Mouse (Mus musculus) embryonic facial prominence, embryonic 15.5 days (tissue): Measurements from ENCODE around the gene Xpot. TPM values are rescaled to one million over a fixed set of nuclear protein-coding genes. Genes with fewer than 3 reads are reported as not detected.
A peak's percentile ranks its signal among the peaks of the same experiment; 100 is the strongest.

Source experiments
- ATAC-seq: fragments of 200-750 bp; cut with Nextera tagmentation; 2 replicates; pipeline ENCODE4 v1.8.0; 2017; ENCODE audit warnings: low read depth, moderate TSS enrichment; ENCODE audit not compliant: insufficient number of reproducible peaks, low FRiP score, low TSS enrichment
- H3K27ac ChIP-seq: fragments of 300-500 bp; sonication (generic); replicated peaks from 2 replicates; pipeline ENCODE4 v1.5.1; 2015; ENCODE audit warnings: mild to moderate bottlenecking, inconsistent platforms
- H3K27me3 ChIP-seq: fragments of 300-500 bp; sonication (generic); 2 replicates; pipeline ENCODE4 v1.6.1; 2015; ENCODE audit warnings: inconsistent platforms
- H3K36me3 ChIP-seq: fragments of 300-500 bp; sonication (generic); 2 replicates; pipeline ENCODE4 v1.6.1; 2015; ENCODE audit warnings: mild to moderate bottlenecking, inconsistent platforms
- H3K4me1 ChIP-seq: fragments of 300-500 bp; sonication (generic); 2 replicates; pipeline ENCODE4 v1.6.1; 2015; ENCODE audit warnings: inconsistent platforms
- H3K4me2 ChIP-seq: fragments of 300-500 bp; sonication (generic); replicated peaks from 2 replicates; pipeline ENCODE4 v1.6.1; 2015; ENCODE audit warnings: mild to moderate bottlenecking, inconsistent platforms
- H3K4me3 ChIP-seq: fragments of 300-500 bp; sonication (generic); replicated peaks from 2 replicates; pipeline ENCODE4 v1.5.1; 2015; ENCODE audit warnings: mild to moderate bottlenecking, inconsistent platforms
- H3K9ac ChIP-seq: fragments of 300-500 bp; sonication (generic); 2 replicates; pipeline ENCODE4 v1.6.1; 2015; ENCODE audit warnings: inconsistent platforms
- H3K9me3 ChIP-seq: fragments of 300-500 bp; sonication (generic); replicated peaks from 2 replicates; pipeline ENCODE4 v1.6.1; 2016; ENCODE audit warnings: inconsistent platforms
- WGBS: fragments of 180-500 bp; shearing (Covaris S2); methylation state at CpG from one replicate; pipeline ENCODE4 v1.1.7; 2015; 5-methylcytosine and 5-hydroxymethylcytosine counted together
- polyA plus RNA-seq: library from polyadenylated mRNA; unstranded; fragments of >200 nt; fragmentation: Nextera tagmentation; extraction: Ambion mirVana; gene quantifications from 2 replicates; pipeline ENCODE4 v1.2.1, GENCODE M21; 2015

The Xpot gene
- polyA plus RNA-seq, 1 experiment from 2014 or later: 45.7 TPM

GRCm38 (mm10) chr10:121587371-121587840, 38.7 kb downstream of the Xpot start:
- peaks cover 11% of the 10 kb centered on the region for H3K4me1 ChIP-seq
- 0 out of 2 replicates have a peak overlapping the region, but pooled peaks have one; percentile 22 for H3K27ac ChIP-seq

DNA sequence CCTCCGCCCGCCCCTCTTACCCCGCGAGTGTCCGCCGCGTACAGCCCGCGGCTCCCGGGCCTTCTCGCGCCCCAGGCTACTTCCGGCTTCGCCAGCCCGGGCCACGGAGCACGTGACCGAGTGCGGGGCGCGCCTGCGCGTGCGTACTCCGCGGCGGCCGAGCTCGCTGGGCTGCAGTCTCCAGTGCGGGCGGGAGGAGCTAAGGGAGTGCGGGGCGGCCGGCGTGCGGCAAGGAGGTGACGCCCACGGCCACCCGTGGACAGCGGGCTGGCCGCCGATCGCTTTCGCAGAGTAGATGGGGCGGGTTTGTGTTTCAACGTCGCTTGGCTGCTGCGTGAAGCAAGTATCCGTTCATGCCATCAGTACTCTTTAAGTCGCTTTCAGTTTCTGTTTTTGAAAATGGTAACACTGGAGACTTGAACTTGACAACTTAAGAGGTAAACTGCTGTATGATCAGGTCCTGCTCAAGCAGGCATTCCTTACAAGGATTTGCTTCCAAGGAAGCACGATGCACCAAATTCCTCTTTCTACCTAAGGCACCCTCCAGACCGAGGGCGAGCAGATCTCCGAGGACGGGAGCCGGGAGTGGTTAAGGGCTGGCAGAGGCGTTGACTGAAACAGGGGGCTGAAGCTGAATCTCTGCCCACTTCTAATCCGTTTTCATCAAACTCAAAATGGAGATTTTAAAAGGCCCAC, 39.3 kb downstream of the Xpot start, which contains the start of gene Tbk1:
Gene Tbk1, minus strand, starts transcription at position 113 of the 696 bp plus-strand sequence.
- H3K27me3 ChIP-seq: no peaks in the 10 kb centered on the region
- peak within 1 kb of the TSS; percentile 87 for H3K27ac ChIP-seq
- H3K9me3 ChIP-seq: no peaks in the 10 kb centered on the region
- peaks cover 11% of the 10 kb centered on the region for H3K4me1 ChIP-seq
- peak within 1 kb of the TSS; percentile 92 for H3K9ac ChIP-seq
- H3K4me3 ChIP-seq: peak within 1 kb of the TSS; percentile 84
- H3K36me3 ChIP-seq: peaks cover 42% of the 10 kb centered on the region
- WGBS: under 1% methylated on average over 58 of the region's 58 CpGs
- peak; percentile 97 for ATAC-seq
- peak within 1 kb of the TSS; percentile 56 for H3K4me2 ChIP-seq

More at GRCm38 (mm10) chr10:121587371-121587840, 38.7 kb downstream of the Xpot start:
- no peaks in the 10 kb centered on the region for H3K9me3 ChIP-seq
- peaks cover 42% of the 10 kb centered on the region for H3K36me3 ChIP-seq
- H3K4me2 ChIP-seq: peak overlapping the region; percentile 56
- H3K4me3 ChIP-seq: peak overlapping the region; percentile 84
- H3K9ac ChIP-seq: no peak overlapping the region
- no peaks in the 10 kb centered on the region for H3K27me3 ChIP-seq
- 53% methylated on average over 6 of the region's 6 CpGs for WGBS
- no peak for ATAC-seq

DNA sequence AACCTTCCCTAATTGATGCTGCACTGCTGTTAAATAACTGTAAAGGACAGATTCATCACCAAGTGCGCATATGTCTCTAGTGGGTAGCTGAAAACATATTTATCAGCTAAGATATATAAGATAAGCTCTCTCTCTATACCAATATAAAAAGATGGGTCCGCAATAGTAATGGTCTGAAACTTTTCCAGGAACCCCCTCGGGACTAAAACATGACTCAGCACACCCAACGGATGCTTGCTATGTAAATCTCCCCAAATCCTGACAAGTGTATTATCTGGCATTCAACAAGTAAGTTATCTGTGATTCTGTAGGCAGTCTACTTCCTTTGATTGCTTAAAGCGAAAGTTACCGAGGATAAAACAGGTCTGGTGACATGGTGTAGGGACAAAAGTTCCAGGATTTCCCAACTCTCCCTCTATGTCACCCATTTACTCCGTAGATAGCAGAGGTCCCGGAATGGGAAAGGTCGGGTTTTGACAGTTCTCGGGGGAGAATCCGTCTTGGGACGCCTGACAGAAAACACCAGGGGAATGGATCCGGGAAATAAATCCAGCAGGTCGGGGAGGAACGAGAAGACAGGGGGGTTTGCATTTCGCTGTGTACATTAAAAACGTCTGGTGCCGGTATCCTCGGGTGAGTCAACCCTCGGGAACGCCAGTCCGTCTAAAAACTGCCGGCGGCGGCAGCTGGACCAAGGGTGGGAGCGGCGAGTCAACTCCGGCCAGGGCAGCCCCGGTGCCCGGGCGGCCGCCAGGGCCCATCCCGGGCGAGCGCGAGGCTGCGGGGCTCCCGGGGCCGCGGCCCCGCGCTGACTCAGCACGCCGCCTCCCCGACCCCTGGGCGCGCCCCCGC, 40.1 kb downstream of the Xpot start:
- H3K36me3 ChIP-seq: peaks cover 44% of the 10 kb centered on the region
- peaks cover 11% of the 10 kb centered on the region for H3K4me1 ChIP-seq
- H3K4me3 ChIP-seq: peak overlapping the region; percentile 84
- ATAC-seq: peak; percentile 66
- peak overlapping the region; percentile 92 for H3K9ac ChIP-seq
- WGBS: 2% methylated on average over 45 of the region's 48 CpGs
- H3K27me3 ChIP-seq: no peaks in the 10 kb centered on the region
- no peaks in the 10 kb centered on the region for H3K9me3 ChIP-seq
- peak overlapping the region; percentile 87 for H3K27ac ChIP-seq
- H3K4me2 ChIP-seq: peak overlapping the region; percentile 56

DNA sequence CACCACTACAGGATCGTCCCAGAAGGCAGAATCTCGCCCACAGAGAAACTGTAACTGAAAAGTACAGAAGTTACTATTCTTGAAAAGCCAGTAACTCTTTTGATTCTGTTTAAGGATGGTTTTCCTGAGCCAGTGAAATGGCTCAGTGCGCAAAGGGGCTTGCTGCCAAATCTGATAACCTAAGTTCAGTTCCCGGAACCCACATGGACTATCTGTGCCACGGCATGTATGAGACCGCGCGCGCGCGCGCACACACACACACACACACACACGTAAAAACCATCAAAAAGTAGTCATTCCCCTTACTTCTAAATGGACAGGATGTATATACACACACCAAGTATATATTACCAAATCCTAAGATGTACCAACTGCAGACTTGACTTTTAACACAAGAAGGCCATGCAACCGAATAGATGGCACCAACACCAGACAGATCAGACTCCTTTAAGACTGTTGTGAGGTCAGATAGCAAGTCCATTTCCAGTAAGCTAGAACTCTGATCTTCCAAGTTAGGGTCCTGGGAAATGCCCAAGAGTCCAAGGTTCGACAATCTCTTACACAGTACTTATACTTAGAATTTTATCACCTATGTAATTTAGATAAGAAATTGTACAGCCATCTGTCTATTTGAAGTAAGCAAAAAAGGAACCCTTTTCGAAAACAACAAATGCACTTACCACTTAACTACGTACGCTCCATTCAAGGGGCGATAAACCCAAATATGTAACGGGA, 40.9 kb downstream of the Xpot start:
- ATAC-seq: no peak

DNA sequence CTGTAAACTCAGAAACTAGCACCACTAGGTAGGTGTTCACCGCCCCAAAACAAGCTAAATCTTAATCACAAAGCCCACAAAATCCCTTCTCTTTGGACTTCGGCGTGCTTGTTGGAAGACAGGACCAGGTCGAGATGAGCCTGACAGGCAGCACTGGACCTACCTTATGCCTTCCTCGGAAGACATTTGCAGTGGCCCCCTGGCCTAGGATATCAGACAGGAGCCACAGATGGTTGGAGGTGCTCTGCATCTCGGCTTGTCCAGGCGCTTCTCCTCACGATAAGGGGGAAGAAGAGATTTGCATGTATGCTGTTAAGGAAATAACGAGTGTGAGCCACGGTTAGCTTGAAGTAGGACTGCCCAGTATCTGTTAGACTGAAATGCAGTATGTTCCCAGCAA, 42.1 kb downstream of the Xpot start:
- Histone ChIP-seq H3K9ac (no peak overlapping the region), H3K4me1 (peaks cover 11% of the 10 kb centered on the region), H3K4me3 (no peak overlapping the region), H3K27me3 (no peaks in the 10 kb centered on the region), H3K4me2 (no peak overlapping the region), H3K27ac (no peak overlapping the region), H3K36me3 (peaks cover 43% of the 10 kb centered on the region), H3K9me3 (no peaks in the 10 kb centered on the region)
- WGBS: 93% methylated on average over 10 of the region's 10 CpGs
- ATAC-seq: no peak

More for the DNA sequence above, 40.9 kb downstream of the Xpot start:
- H3K4me3 ChIP-seq: peak overlapping the region; percentile 84
- H3K9ac ChIP-seq: no peak overlapping the region
- peaks cover 11% of the 10 kb centered on the region for H3K4me1 ChIP-seq
- no peaks in the 10 kb centered on the region for H3K27me3 ChIP-seq
- 81% methylated on average over 20 of the region's 20 CpGs for WGBS
- H3K36me3 ChIP-seq: peaks cover 46% of the 10 kb centered on the region
- no peak overlapping the region for H3K27ac ChIP-seq
- peak overlapping the region; percentile 56 for H3K4me2 ChIP-seq
- no peaks in the 10 kb centered on the region for H3K9me3 ChIP-seq

DNA sequence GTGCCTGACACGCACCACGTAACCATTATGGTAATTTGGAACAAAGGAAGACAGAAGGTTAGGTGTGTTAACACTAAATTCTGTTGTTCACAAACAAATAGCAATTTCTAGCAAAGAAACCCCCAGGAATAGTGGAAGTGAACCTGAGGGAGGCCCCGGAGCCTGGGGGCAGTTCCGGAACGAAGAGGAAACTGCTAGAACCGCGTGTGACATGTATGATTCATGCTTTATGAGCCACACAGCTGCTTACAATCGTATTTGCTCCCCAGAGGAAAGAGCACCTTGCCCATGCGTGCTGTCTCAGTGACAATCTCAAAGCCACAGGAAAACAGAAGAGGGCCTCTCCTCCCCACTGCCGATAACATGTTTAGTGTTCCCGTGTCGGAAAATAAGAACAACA, 43.1 kb downstream of the Xpot start:
- no peak overlapping the region for H3K9ac ChIP-seq
- H3K36me3 ChIP-seq: peaks cover 47% of the 10 kb centered on the region
- no peak overlapping the region for H3K4me3 ChIP-seq
- ATAC-seq: no peak
- no peak overlapping the region for H3K27ac ChIP-seq
- no peaks in the 10 kb centered on the region for H3K27me3 ChIP-seq
- no peaks in the 10 kb centered on the region for H3K9me3 ChIP-seq
- WGBS: 88% methylated on average over 12 of the region's 12 CpGs
- H3K4me1 ChIP-seq: peaks cover 11% of the 10 kb centered on the region
- H3K4me2 ChIP-seq: no peak overlapping the region

GRCm38 (mm10) chr10:121582287-121582686, 43.8 kb downstream of the Xpot start:
- ATAC-seq: no peak
- Histone ChIP-seq H3K9ac (no peak overlapping the region), H3K36me3 (peaks cover 49% of the 10 kb centered on the region), H3K4me1 (peaks cover 11% of the 10 kb centered on the region), H3K4me2 (no peak overlapping the region), H3K4me3 (no peak overlapping the region), H3K27ac (no peak overlapping the region), H3K9me3 (no peaks in the 10 kb centered on the region), H3K27me3 (no peaks in the 10 kb centered on the region)
- 92% methylated on average over 8 of the region's 8 CpGs for WGBS

- Histone ChIP-seq H3K4me1 (peaks cover 11% of the 10 kb centered on the region), H3K4me2 (no peak overlapping the region), H3K27ac (no peak overlapping the region), H3K36me3 (peaks cover 49% of the 10 kb centered on the region), H3K9ac (no peak overlapping the region), H3K9me3 (no peaks in the 10 kb centered on the region), H3K27me3 (no peaks in the 10 kb centered on the region), H3K4me3 (no peak overlapping the region)
- no peak for ATAC-seq
- 77% methylated on average over 6 of the region's 6 CpGs for WGBS
Measured at GRCm38 (mm10) chr10:121581405-121581804, 44.7 kb downstream of the Xpot start.

DNA sequence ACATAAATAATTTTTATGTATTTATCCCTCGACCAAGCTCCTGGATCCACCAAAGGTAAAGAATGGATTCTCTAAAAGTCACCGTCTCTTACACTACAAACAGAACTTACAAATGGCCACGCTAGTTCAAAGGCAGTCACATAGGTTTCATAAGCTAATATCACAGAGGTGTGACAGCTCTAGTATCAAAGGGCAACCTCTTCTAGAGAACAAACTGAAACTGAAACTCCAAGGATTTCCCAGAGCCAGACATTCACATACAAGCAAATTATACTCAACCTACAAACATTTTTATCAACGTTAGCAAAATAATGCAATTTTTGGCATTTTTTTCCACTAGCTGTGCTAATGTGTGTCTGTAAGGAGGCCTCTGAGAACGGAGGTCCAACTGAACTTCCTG, 45.8 kb downstream of the Xpot start:
- no peak for ATAC-seq
- no peak overlapping the region for H3K4me2 ChIP-seq
- no peaks in the 10 kb centered on the region for H3K9me3 ChIP-seq
- 97% methylated on average over 5 of the region's 5 CpGs for WGBS
- H3K36me3 ChIP-seq: peaks cover 58% of the 10 kb centered on the region
- H3K27me3 ChIP-seq: no peaks in the 10 kb centered on the region
- peaks cover 6% of the 10 kb centered on the region for H3K4me1 ChIP-seq
- no peak overlapping the region for H3K4me3 ChIP-seq
- no peak overlapping the region for H3K27ac ChIP-seq
- no peak overlapping the region for H3K9ac ChIP-seq

- ATAC-seq: no peak
- Histone ChIP-seq H3K9me3 (no peaks in the 10 kb centered on the region), H3K9ac (no peak overlapping the region), H3K4me1 (no peaks in the 10 kb centered on the region), H3K36me3 (peaks cover 53% of the 10 kb centered on the region), H3K4me3 (no peak overlapping the region), H3K4me2 (no peak overlapping the region), H3K27ac (no peak overlapping the region), H3K27me3 (no peaks in the 10 kb centered on the region)
- WGBS: 74% methylated on average over 9 of the region's 9 CpGs
Measured at GRCm38 (mm10) chr10:121576372-121576771, 49.8 kb downstream of the Xpot start.
